ENCODE assay signal across 23 mouse cellular contexts in the genomic region with DNA sequence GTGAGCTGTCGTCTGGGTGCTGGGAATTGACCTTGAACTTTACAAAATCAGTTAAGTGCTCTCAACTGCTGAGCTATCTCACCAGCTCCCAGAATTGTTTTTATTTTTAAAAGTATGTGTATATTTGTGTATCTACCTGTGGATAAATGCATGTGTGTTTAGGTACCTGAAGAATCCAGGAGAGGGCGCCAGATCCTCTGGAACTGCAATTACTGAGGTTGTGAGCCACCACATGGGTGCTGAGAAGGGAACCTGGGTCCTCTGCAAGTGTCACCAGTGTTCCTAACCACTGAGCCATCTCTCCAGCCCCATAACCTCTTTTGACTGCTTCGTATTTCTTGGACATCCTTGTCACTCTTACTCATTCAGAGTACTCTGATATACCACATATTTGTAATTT. TPM values are rescaled to one million over a fixed set of nuclear protein-coding genes. Genes with fewer than 3 reads are reported as not detected.
A peak's percentile ranks its signal among the peaks of the same experiment; 100 is the strongest.
DNase-seq lines count a peak whose midpoint lies in the region; ATAC-seq and TF ChIP-seq lines count a peak whose summit lies in the region.
"Had no signal": no experiment of that assay in that cellular context is flagged by ENCODE, and none has a peak within 500 bp of the region (broad histone marks: within the 10 kb centered on the region; RNA-seq: fewer than 3 reads in every experiment).

No protein-coding gene starts in this region.

- H3K27me3 ChIP-seq in E14TG2a.4 (ENCODE audit: insufficient read depth, low read length) = peaks cover 17% of the 10 kb centered on the region
- peaks cover 29% of the 10 kb centered on the region; the same call in 1 of the 2 replicates for H3K27me3 ChIP-seq in forebrain, embryonic 13.5 days
- H3K27me3 ChIP-seq: hindbrain, embryonic 15.5 days had no signal

- DNase-seq in layer of hippocampus, adult 2 months (ENCODE audit: low spot score in 2 of 2) = no peak
- DNase-seq in layer of hippocampus, adult 8-10 months (ENCODE audit: low spot score in 2 of 2) = no peak
- DNase-seq in ES-CJ7 (ENCODE audit: low read depth, low spot score) = peak; percentile 35
- peak; percentile 65 for DNase-seq in R1 (ENCODE audit: low read depth, low spot score)
- DNase-seq in adrenal gland, postnatal 4 days (ENCODE audit: low spot score in 2 of 2) = no peak
- DNase-seq: adrenal gland, postnatal 25 days; cerebellum, adult 2 months; cerebellum, postnatal 10 days; gastrocnemius, adult 2 months; gastrocnemius, postnatal 25 days had no signal

- H3K4me1 ChIP-seq in E14TG2a.4 (replicated peaks; ENCODE audit: low read depth, low read length) = peaks cover 11% of the 10 kb centered on the region
- H3K4me1 ChIP-seq in forebrain, embryonic 13.5 days = peaks cover 10% of the 10 kb centered on the region

- 74% methylated on average over 3 of the region's 3 CpGs for WGBS in forebrain, embryonic 13.5 days

- H3K36me3 ChIP-seq in E14TG2a.4 (ENCODE audit: insufficient read depth, low read length) = no peaks in the 10 kb centered on the region
- H3K36me3 ChIP-seq in forebrain, embryonic 13.5 days (ENCODE audit: poor library complexity, severe bottlenecking) = no peaks in the 10 kb centered on the region
- H3K36me3 ChIP-seq: embryonic facial prominence, embryonic 10.5 days; heart, embryonic 12.5 days; hindbrain, embryonic 10.5 days; hindbrain, embryonic 15.5 days had no signal

- H3K27ac ChIP-seq in layer of hippocampus, adult 2 months = no peak overlapping the region
- H3K27ac ChIP-seq in forebrain, embryonic 13.5 days = no peak overlapping the region
- H3K27ac ChIP-seq: embryonic facial prominence, embryonic 10.5 days; gastrocnemius, adult 2 months; hindbrain, embryonic 10.5 days; hindbrain, embryonic 15.5 days had no signal

- no peak overlapping the region for H3K4me2 ChIP-seq in forebrain, embryonic 13.5 days
- H3K4me2 ChIP-seq: heart, embryonic 12.5 days; hindbrain, embryonic 15.5 days had no signal

- ATAC-seq in forebrain, embryonic 13.5 days = no peak
- ATAC-seq: activated CD4-positive, CD25-positive, alpha-beta regulatory T cell, adult 4 months; forebrain, embryonic 14.5 days; inflammation-experienced regulatory T-cells, adult 6 months had no signal

- H3K4me3 ChIP-seq in layer of hippocampus, adult 2 months = no peak overlapping the region
- H3K4me3 ChIP-seq in E14TG2a.4 (replicated peaks; ENCODE audit: low read length) = no peak overlapping the region
- no peak overlapping the region for H3K4me3 ChIP-seq in forebrain, embryonic 13.5 days
- H3K4me3 ChIP-seq: embryonic facial prominence, embryonic 10.5 days; gastrocnemius, adult 2 months; heart, embryonic 12.5 days; hindbrain, embryonic 10.5 days; hindbrain, embryonic 15.5 days had no signal

- TF ChIP-seq CTCF in layer of hippocampus, adult 2 months (conservative IDR thresholded peaks at IDR 0.05) = peak; percentile 25; the same call in 1 of the 2 replicates
- TF ChIP-seq CTCF in E14TG2a.4 (conservative IDR thresholded peaks at IDR 0.05; ENCODE audit: low read length) = peak; percentile 60

- no peak overlapping the region for H3K9ac ChIP-seq in forebrain, embryonic 13.5 days
- H3K9ac ChIP-seq: heart, embryonic 12.5 days; hindbrain, embryonic 15.5 days had no signal

- H3K9me3 ChIP-seq in E14TG2a.4 (ENCODE audit: low read length) = peaks cover 8% of the 10 kb centered on the region
- peaks cover 5% of the 10 kb centered on the region; the same call in 1 of the 2 replicates for H3K9me3 ChIP-seq in forebrain, embryonic 13.5 days (replicated peaks)
- H3K9me3 ChIP-seq: hindbrain, embryonic 15.5 days had no signal

RNA-seq across cellular contexts. Expression of gene Lmx1b, which starts 53.6 kb away (rescaled TPM):
- under 1 TPM; 0.10 to 0.41 TPM for total RNA-seq in layer of hippocampus, adult 2 months (2021)
- total RNA-seq in layer of hippocampus, adult 8-10 months (2022) = under 1 TPM in 2 of 4 experiments, not detected in 2; 0.08 to 0.55 TPM
- total RNA-seq in adrenal gland, postnatal 4 days (2021) = 1 to 10 TPM in 1 of 2 experiments, not detected in 1; 1.5 TPM
- polyA plus RNA-seq in forebrain, embryonic 13.5 days (2015; fragmentation: Nextera tagmentation; extraction: Ambion mirVana) = 0.12 and 0.54 TPM in 2 replicates
- total RNA-seq: adrenal gland, adult 18-20 months; CH12.LX; granulocyte monocyte progenitor cell, adult 5-6 weeks had no signal
- polyA plus RNA-seq: activated CD4-positive, CD25-positive, alpha-beta regulatory T cell, adult 4 months; heart, embryonic 16.5 days; inflammation-experienced regulatory T-cells, adult 6 months had no signal

Comparison
In these comparisons a context has a peak if more than half of its experiments do, and no peak if none do; other contexts are left out.
1. DNase-seq: peak in ES-CJ7 (single experiment) and R1 (single experiment); none in layer of hippocampus, adult 2 months (0 of 2), layer of hippocampus, adult 8-10 months (0 of 2) and adrenal gland, postnatal 4 days (0 of 2).